Mouse (Mus musculus) testis, postnatal 14 days (tissue): ENCODE measurements around the gene Lrrc4c.

ENCODE experiments used
- DNase-seq: peaks from one replicate; pipeline ENCODE4 v3.0.0; 2021; ENCODE audit warnings: low spot score

The Lrrc4c gene

GRCm38 (mm10) chr2:97609436-97609835 lies 1291.5 kb downstream of the Lrrc4c start:
- no peak for DNase-seq

DNA sequence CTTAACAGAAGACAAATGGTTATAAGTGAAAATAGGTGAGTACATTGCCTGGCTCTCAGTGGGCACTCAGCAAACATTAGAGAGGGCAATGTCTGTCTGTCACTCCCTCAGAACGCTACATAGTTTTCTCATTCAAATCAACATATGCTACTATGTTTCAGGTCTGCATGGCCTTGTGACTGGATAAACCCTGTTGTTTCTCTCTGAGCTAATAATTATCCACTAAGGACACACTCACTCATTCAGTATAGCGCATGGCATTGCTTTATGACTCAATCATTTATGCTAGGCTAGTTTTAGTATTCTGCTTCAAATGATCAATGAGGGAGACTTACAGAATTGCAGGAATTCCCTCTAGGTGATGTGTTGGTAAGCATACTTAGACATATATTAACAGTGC lies 1292.6 kb downstream of the Lrrc4c start:
- no peak for DNase-seq

GRCm38 (mm10) chr2:97614724-97615123 lies 1296.8 kb downstream of the Lrrc4c start:
- no peak for DNase-seq

GRCm38 (mm10) chr2:97618589-97618988 lies 1300.6 kb downstream of the Lrrc4c start:
- no peak for DNase-seq

DNA sequence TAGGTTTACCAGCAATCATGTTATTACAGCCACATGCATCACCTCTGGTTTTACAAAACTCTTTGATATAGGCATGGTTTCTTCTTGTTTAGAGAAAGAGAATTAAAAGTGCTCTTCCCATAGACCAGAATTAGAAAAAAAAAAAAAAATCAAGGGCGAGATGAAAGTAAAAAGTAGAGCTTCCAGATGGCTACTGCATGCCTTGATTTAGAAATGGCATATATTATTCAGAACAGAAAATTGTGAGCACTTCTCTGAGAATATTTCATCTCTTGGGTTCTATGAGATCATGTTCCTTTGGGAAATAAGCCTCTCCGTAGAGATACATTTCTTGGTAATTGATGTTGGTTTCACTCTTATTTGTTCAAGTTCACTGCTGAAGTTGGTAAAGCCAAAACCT lies 1322.0 kb downstream of the Lrrc4c start:
- no peak for DNase-seq

DNA sequence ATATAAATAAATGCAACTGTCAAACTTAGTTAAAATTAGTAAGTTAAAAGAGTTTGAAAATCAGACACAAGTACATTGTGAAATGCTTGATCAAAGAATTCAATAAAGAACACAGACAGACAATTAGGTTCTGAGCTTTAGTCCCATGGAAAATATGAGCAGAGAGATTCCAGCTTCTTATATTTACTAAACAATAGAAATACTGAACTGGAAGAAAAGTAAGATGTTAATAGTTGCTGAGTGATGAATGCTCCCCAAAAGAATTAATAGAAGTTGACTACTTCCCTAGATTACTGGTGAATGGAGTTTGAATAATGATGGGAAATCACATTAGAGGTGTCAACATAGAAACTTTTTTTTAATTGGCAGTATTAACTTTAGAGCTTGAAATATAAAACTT lies 1323.7 kb downstream of the Lrrc4c start:
- no peak for DNase-seq

GRCm38 (mm10) chr2:97652711-97653110 lies 1334.7 kb downstream of the Lrrc4c start:
- DNase-seq: no peak
